Mouse (Mus musculus): Measurements from ENCODE around the gene Tmem132d. TPM values are rescaled to one million over a fixed set of nuclear protein-coding genes. Genes with fewer than 3 reads are reported as not detected.

Tmem132d gene
- not detected for polyA plus RNA-seq (2012; fragmentation: generic; extraction: Trizol)
- long read RNA-seq, experiment 1 = 0 reads
- long read RNA-seq, experiment 2 = 0 reads

DNA sequence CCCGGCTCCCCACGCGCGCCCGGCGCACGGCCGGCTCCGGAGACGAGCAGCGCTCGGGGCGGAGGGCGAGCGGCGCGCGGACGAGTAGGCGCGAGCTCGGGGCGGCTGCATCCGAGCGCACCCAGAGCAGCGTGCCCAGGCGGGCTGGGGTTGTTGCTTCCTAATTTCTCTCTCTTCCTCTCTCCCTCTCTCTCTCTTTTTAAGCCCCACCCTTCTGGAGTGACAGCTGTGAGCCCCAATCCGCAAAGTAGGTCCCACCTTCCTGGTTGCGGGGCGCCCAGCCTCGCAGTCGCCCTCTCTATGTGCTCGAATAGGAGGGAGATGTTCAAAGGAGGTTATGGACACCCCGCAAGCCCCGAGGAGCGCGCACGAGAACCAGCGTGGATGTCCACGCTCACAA is at the start of gene Tmem132d:
Tmem132d (minus strand) TSS at position 162 of the 400 bp plus-strand sequence.
- H3K79me2 ChIP-seq (ENCODE audit: control insufficient read depth, insufficient read depth) = no peaks in the 10 kb centered on the region
- no peak within 1 kb of the TSS for H3K4me3 ChIP-seq (ENCODE audit: insufficient read depth, poor library complexity, severe bottlenecking)
- H3K27me3 ChIP-seq (ENCODE audit: control insufficient read depth, insufficient read depth, insufficient read length) = no peaks in the 10 kb centered on the region
- H3ac ChIP-seq (ENCODE audit: control insufficient read depth, insufficient read length, low read depth) = no peak within 1 kb of the TSS
- H3K36me3 ChIP-seq (ENCODE audit: control insufficient read depth, insufficient read depth) = no peaks in the 10 kb centered on the region
- H3K79me3 ChIP-seq (ENCODE audit: low read depth) = no peaks in the 10 kb centered on the region
- TF ChIP-seq CTCF (IDR thresholded peaks at IDR 0.05; ENCODE audit: control insufficient read depth, insufficient read depth, insufficient read length) (no peak), FOSL1 (IDR thresholded peaks at IDR 0.05; ENCODE audit: insufficient read depth, low read length, poor library complexity, severe bottlenecking) (no peak), CEBPB (IDR thresholded peaks at IDR 0.05; ENCODE audit: low read depth) (no peak), USF1 (IDR thresholded peaks at IDR 0.05; ENCODE audit: low read depth) (no peak), MAX (IDR thresholded peaks at IDR 0.05) (no peak), MYOG (IDR thresholded peaks at IDR 0.05; ENCODE audit: control insufficient read depth, extremely low read depth, insufficient read length) (no peak), MYOD1 (IDR thresholded peaks at IDR 0.05; ENCODE audit: control insufficient read depth, insufficient read length, low read depth) (no peak)

DNA sequence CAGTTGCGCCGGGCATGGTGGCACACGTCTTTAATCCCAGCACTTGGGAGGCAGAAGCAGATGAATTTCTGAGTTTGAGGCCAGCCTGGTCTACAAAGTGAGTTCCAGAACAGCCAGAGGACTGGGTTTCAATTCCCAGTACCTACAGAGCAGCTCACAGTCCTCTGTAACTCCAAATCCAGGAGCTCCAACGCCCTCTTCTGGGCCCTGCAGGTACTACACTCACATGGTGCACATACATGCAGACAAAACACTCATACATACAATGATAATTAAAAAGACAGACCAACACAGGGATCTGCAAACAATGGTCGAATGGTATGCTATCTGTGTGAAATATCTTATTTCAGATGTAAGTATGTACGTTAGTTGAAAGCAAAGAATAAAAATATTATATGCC is 47.9 kb upstream of the Tmem132d start:
- H3K27me3 ChIP-seq (ENCODE audit: control insufficient read depth, insufficient read depth, insufficient read length) = no peaks in the 10 kb centered on the region
- H3K79me3 ChIP-seq (ENCODE audit: low read depth) = no peaks in the 10 kb centered on the region
- no peak overlapping the region for H3K4me3 ChIP-seq (ENCODE audit: insufficient read depth, poor library complexity, severe bottlenecking)
- no peaks in the 10 kb centered on the region for H3K79me2 ChIP-seq (ENCODE audit: control insufficient read depth, insufficient read depth)
- no peaks in the 10 kb centered on the region for H3K36me3 ChIP-seq (ENCODE audit: control insufficient read depth, insufficient read depth)
- no peak overlapping the region for H3ac ChIP-seq (ENCODE audit: control insufficient read depth, insufficient read length, low read depth)
- no peak for TF ChIP-seq FOSL1 (IDR thresholded peaks at IDR 0.05; ENCODE audit: insufficient read depth, low read length, poor library complexity, severe bottlenecking)

DNA sequence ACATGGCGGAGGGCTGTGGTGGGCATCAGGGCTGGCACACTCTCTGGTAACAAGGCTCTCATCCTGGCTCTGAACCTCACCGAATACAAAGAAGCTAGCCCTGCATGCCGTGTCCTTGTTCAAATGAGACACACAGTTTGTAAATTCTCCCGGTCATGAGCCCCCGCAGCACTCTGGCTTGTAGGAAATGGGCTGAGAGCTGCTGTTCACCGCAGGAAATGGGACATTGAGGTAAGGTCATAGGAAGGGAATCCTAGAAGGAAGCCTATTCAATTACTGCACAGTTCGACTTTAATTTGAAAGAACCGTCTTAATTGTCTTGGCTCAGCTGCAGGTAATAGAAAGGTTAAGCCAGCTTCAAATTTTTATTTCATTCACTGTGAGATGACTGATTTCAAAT is 42.5 kb upstream of the Tmem132d start:
- Histone ChIP-seq H3K27me3 (ENCODE audit: control insufficient read depth, insufficient read depth, insufficient read length) (no peaks in the 10 kb centered on the region), H3K4me3 (ENCODE audit: insufficient read depth, poor library complexity, severe bottlenecking) (no peak overlapping the region), H3ac (ENCODE audit: control insufficient read depth, insufficient read length, low read depth) (no peak overlapping the region), H3K79me2 (ENCODE audit: control insufficient read depth, insufficient read depth) (no peaks in the 10 kb centered on the region), H3K79me3 (ENCODE audit: low read depth) (no peaks in the 10 kb centered on the region), H3K36me3 (ENCODE audit: control insufficient read depth, insufficient read depth) (no peaks in the 10 kb centered on the region)
- no peak for TF ChIP-seq CTCF (IDR thresholded peaks at IDR 0.05; ENCODE audit: control insufficient read depth, insufficient read depth, insufficient read length)
- TF ChIP-seq MYOD1 (IDR thresholded peaks at IDR 0.05; ENCODE audit: control insufficient read depth, insufficient read length, low read depth) = no peak
- no peak for TF ChIP-seq MAX (IDR thresholded peaks at IDR 0.05)
- no peak for TF ChIP-seq USF1 (IDR thresholded peaks at IDR 0.05; ENCODE audit: low read depth)
- TF ChIP-seq MYOG (IDR thresholded peaks at IDR 0.05; ENCODE audit: control insufficient read depth, extremely low read depth, insufficient read length) = no peak
- TF ChIP-seq CEBPB (IDR thresholded peaks at IDR 0.05; ENCODE audit: low read depth) = no peak
- TF ChIP-seq FOSL1 (IDR thresholded peaks at IDR 0.05; ENCODE audit: insufficient read depth, low read length, poor library complexity, severe bottlenecking) = no peak

DNA sequence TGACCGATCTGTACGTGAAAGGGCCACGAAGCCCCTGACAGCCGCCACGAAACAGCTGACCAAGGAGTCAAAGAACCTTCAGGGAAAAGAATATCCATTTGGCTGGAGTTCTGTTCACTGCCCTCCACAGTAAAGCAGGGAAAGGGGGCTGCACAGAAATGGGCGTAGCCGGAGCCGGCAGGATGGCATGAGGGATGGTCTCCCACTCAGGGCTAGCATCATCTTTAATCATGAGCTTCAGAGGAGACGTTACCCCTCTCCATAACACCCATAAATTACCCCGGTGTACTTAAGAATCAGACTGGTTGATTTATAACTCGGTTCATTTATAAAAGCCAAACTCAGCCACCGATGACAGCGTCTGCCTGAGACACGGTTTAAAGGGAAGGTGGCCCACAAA is 36.9 kb upstream of the Tmem132d start:
- no peak for TF ChIP-seq MYOD1 (IDR thresholded peaks at IDR 0.05; ENCODE audit: control insufficient read depth, insufficient read length, low read depth)
- H3K27me3 ChIP-seq (ENCODE audit: control insufficient read depth, insufficient read depth, insufficient read length) = no peaks in the 10 kb centered on the region
- no peak overlapping the region for H3ac ChIP-seq (ENCODE audit: control insufficient read depth, insufficient read length, low read depth)
- no peaks in the 10 kb centered on the region for H3K79me3 ChIP-seq (ENCODE audit: low read depth)
- no peaks in the 10 kb centered on the region for H3K36me3 ChIP-seq (ENCODE audit: control insufficient read depth, insufficient read depth)
- no peak overlapping the region for H3K4me3 ChIP-seq (ENCODE audit: insufficient read depth, poor library complexity, severe bottlenecking)
- H3K79me2 ChIP-seq (ENCODE audit: control insufficient read depth, insufficient read depth) = no peaks in the 10 kb centered on the region

DNA sequence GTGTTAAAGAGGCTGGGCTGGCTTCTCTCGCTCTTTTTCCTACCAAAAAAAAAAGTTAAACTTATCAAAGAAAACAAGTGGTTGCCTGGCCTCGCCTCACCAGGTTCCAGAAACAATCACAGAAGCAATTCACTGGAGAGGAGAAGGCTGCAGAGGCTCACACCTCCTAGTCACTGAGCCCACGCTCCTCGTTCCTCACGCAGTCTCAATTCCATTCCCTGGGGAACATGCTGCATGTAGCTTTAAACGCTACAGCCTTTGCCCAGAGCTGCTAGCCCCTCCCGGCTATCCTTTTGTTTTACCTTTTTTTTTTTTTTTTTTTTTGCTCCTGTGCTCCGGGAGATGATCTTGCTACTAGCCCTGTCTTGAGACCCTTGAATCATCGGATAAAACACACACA is 31.6 kb upstream of the Tmem132d start:
- TF ChIP-seq CEBPB (IDR thresholded peaks at IDR 0.05; ENCODE audit: low read depth) = no peak
- Histone ChIP-seq H3K79me3 (ENCODE audit: low read depth) (no peaks in the 10 kb centered on the region), H3K36me3 (ENCODE audit: control insufficient read depth, insufficient read depth) (no peaks in the 10 kb centered on the region), H3K4me3 (ENCODE audit: insufficient read depth, poor library complexity, severe bottlenecking) (no peak overlapping the region), H3K79me2 (ENCODE audit: control insufficient read depth, insufficient read depth) (no peaks in the 10 kb centered on the region), H3ac (ENCODE audit: control insufficient read depth, insufficient read length, low read depth) (no peak overlapping the region), H3K27me3 (ENCODE audit: control insufficient read depth, insufficient read depth, insufficient read length) (no peaks in the 10 kb centered on the region)

DNA sequence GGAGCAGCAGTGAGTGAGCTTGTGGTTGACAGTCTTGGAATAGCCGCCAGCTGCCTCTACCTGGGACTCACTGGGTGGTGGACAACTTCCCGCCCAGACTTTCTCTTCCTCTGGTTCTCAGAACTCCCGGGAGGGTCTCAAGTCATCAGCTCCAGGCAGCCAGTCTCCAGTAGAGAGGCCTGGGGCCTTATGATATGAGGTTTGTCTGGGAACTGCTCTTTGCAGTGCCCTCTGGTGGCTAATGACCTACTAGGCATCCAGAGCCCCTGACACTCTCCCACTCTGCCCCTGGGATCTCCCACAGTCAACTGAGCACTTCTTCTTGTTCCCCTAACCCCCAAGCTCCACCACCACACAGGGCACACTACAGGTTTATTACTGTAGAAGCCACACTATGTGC is 27.7 kb upstream of the Tmem132d start:
- no peak for TF ChIP-seq USF1 (IDR thresholded peaks at IDR 0.05; ENCODE audit: low read depth)
- TF ChIP-seq CTCF (IDR thresholded peaks at IDR 0.05; ENCODE audit: control insufficient read depth, insufficient read depth, insufficient read length) = no peak
- TF ChIP-seq MYOG (IDR thresholded peaks at IDR 0.05; ENCODE audit: control insufficient read depth, extremely low read depth, insufficient read length) = no peak
- Histone ChIP-seq H3K36me3 (ENCODE audit: control insufficient read depth, insufficient read depth) (no peaks in the 10 kb centered on the region), H3K27me3 (ENCODE audit: control insufficient read depth, insufficient read depth, insufficient read length) (no peaks in the 10 kb centered on the region), H3K79me2 (ENCODE audit: control insufficient read depth, insufficient read depth) (no peaks in the 10 kb centered on the region), H3ac (ENCODE audit: control insufficient read depth, insufficient read length, low read depth) (no peak overlapping the region), H3K4me3 (ENCODE audit: insufficient read depth, poor library complexity, severe bottlenecking) (no peak overlapping the region), H3K79me3 (ENCODE audit: low read depth) (no peaks in the 10 kb centered on the region)

DNA sequence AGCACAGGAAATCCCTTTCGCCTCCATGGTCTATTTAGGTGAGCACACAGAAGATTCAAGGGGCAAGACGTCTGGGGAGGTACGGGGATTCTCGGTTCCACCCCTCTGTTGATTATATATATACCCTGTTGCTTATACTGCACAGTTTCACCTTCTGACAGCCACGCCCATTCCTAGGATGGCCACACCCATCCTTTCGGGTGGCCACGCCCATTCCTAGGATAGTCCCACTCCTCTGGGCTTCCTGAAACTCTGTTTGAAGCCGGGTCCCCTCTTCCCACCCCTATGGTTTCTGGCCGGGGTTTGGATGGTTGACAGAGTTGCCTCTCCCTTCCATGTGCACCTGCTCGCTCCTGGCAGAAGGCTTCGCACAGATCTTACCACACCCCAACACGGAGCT is 22.9 kb upstream of the Tmem132d start:
- H3K27me3 ChIP-seq (ENCODE audit: control insufficient read depth, insufficient read depth, insufficient read length) = no peaks in the 10 kb centered on the region
- H3K36me3 ChIP-seq (ENCODE audit: control insufficient read depth, insufficient read depth) = no peaks in the 10 kb centered on the region
- no peak overlapping the region for H3ac ChIP-seq (ENCODE audit: control insufficient read depth, insufficient read length, low read depth)
- no peaks in the 10 kb centered on the region for H3K79me3 ChIP-seq (ENCODE audit: low read depth)
- TF ChIP-seq MYOD1 (IDR thresholded peaks at IDR 0.05; ENCODE audit: control insufficient read depth, insufficient read length, low read depth) (no peak), MAX (IDR thresholded peaks at IDR 0.05) (no peak), CEBPB (IDR thresholded peaks at IDR 0.05; ENCODE audit: low read depth) (no peak), FOSL1 (IDR thresholded peaks at IDR 0.05; ENCODE audit: insufficient read depth, low read length, poor library complexity, severe bottlenecking) (no peak), MYOG (IDR thresholded peaks at IDR 0.05; ENCODE audit: control insufficient read depth, extremely low read depth, insufficient read length) (no peak), CTCF (IDR thresholded peaks at IDR 0.05; ENCODE audit: control insufficient read depth, insufficient read depth, insufficient read length) (no peak), USF1 (IDR thresholded peaks at IDR 0.05; ENCODE audit: low read depth) (no peak)
- no peak overlapping the region for H3K4me3 ChIP-seq (ENCODE audit: insufficient read depth, poor library complexity, severe bottlenecking)
- no peaks in the 10 kb centered on the region for H3K79me2 ChIP-seq (ENCODE audit: control insufficient read depth, insufficient read depth)
